In genomic region chr8:64204167-64204566, GRCm38 (mm10) we compare ENCODE assay signal across 8 mouse cellular contexts. TPM values are rescaled to one million over a fixed set of nuclear protein-coding genes. Genes with fewer than 3 reads are reported as not detected.
A peak's percentile ranks its signal among the peaks of the same experiment; 100 is the strongest.
DNase-seq lines count a peak whose midpoint lies in the region; ATAC-seq lines count a peak whose summit lies in the region.

No protein-coding gene starts in this region.

- peak; percentile 53 for ATAC-seq in frontal cortex, adult (ENCODE audit: low TSS enrichment)

- intact Hi-C loops in heart, postnatal 25 days (cut with DNase I), result loop anchor here (5.0 kb wide), 1 partner anchor 343 kb away; no protein-coding TSS in a partner anchor

- peak; percentile 62 for DNase-seq in ZHBTc4 (ENCODE audit: low read depth, low spot score)
- DNase-seq in cerebellum, postnatal 10 days, result peak; percentile 78 to 84
- DNase-seq in heart, postnatal 25 days (ENCODE audit: low spot score), result peak; percentile 25
- peak; percentile 61 to 78 for DNase-seq in kidney, postnatal 36 days
- DNase-seq in lung, postnatal 14 days, result peak; percentile 60
- DNase-seq in right cerebral cortex, postnatal 14 days, result peak; percentile 49
- DNase-seq in spleen, postnatal 36 days (ENCODE audit: low spot score in 2 of 2), result no peak

RNA-seq across cellular contexts. Expression of gene Tll1, which starts 1.9 kb away (rescaled TPM):
- 1 to 10 TPM; 1.5 to 1.6 TPM for total RNA-seq in heart, postnatal 25 days (2021)

Comparison
In these comparisons a context has a peak if more than half of its experiments do, and no peak if none do; other contexts are left out.
1. DNase-seq: peak in ZHBTc4 (single experiment), cerebellum, postnatal 10 days (2 of 2), heart, postnatal 25 days (single experiment), kidney, postnatal 36 days (2 of 2), lung, postnatal 14 days (single experiment) and right cerebral cortex, postnatal 14 days (single experiment); none in spleen, postnatal 36 days (0 of 2).